Mouse (Mus musculus) erythroblast, embryonic 14.5 days (primary cell): ENCODE measurements around the gene Fam234a.

Source experiments
- GATA1 ChIP-seq: IDR thresholded peaks from 2 replicates; pipeline ENCODE4 v1.6.1; 2012; ENCODE audit warnings: low read length, inconsistent platforms, mixed read lengths
- TAL1 ChIP-seq: IDR thresholded peaks from 3 replicates; pipeline ENCODE4 v1.6.1; 2012; ENCODE audit warnings: low read length, inconsistent platforms, mixed read lengths

- TF ChIP-seq TAL1 (no peak), GATA1 (no peak)
Measured at GRCm38 (mm10) chr17:26181179-26181578, 62.9 kb downstream of the Fam234a start.
